16 mouse cellular contexts compared by ENCODE assay signal in the genomic region with DNA sequence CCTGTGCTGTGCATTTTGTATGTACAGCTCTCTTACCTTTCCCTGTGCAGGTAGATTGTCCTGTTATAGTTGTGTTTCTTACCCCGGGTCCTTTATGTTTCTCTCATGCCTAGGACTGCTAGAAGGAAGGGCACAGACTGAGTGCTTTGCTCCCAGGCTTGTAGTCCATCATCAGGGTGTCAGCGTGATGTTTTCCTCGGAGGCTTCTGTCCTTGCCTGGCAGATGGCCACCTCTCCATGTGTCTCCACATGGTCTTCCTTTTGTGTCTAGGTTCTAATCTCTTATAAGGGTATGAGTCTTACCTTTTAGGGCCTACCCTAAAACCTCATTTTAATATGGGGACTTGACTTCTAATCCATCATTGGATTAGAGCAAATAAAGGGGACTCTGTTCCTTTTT. TPM values are rescaled to one million over a fixed set of nuclear protein-coding genes. Genes with fewer than 3 reads are reported as not detected.
DNase-seq lines count a peak whose midpoint lies in the region; ATAC-seq and TF ChIP-seq lines count a peak whose summit lies in the region.
"Had no signal": no experiment of that assay in that cellular context is flagged by ENCODE, and none has a peak within 500 bp of the region (broad histone marks: within the 10 kb centered on the region; RNA-seq: fewer than 3 reads in every experiment).

No protein-coding gene starts in this region.

- no peaks in the 10 kb centered on the region for H3K36me3 ChIP-seq in liver, embryonic 14.5 days (replicated peaks; ENCODE audit: control insufficient read depth, insufficient read depth, low read depth)
- H3K36me3 ChIP-seq: embryonic facial prominence, embryonic 12.5 days; forebrain, embryonic 12.5 days; heart, embryonic 15.5 days had no signal

- peak overlapping the region; percentile 61; the same call in 1 of the 2 replicates for H3K27ac ChIP-seq in left cerebral cortex, adult 2 months
- H3K27ac ChIP-seq in liver, embryonic 14.5 days = peak overlapping the region; percentile 76
- H3K27ac ChIP-seq: embryonic facial prominence, embryonic 12.5 days; forebrain, embryonic 12.5 days; heart, embryonic 15.5 days; limb, embryonic 10.5 days; lung, embryonic 15.5 days had no signal

- no peak for TF ChIP-seq CTCF in left cerebral cortex, adult 2 months (IDR thresholded peaks at IDR 0.05)
- no peak for TF ChIP-seq CTCF in liver, embryonic 14.5 days (IDR thresholded peaks at IDR 0.05; ENCODE audit: low read depth)

- peaks cover 36 to 57% of the 10 kb centered on the region in 2 experiments for H3K4me1 ChIP-seq in liver, embryonic 14.5 days (replicated peaks; ENCODE audit: control insufficient read depth in 2 of 2, insufficient read depth in 2 of 2, low read length in 1 of 2)

- 65% methylated on average over 3 of the region's 3 CpGs for WGBS in liver, embryonic 14.5 days (ENCODE audit: insufficient replicate concordance)

- H3K4me2 ChIP-seq in liver, embryonic 14.5 days (ENCODE audit: low read depth) = peak overlapping the region; percentile 36; the same call in 1 of the 2 replicates
- H3K4me2 ChIP-seq: embryonic facial prominence, embryonic 12.5 days; forebrain, embryonic 12.5 days; heart, embryonic 15.5 days; lung, embryonic 15.5 days had no signal

- intact Hi-C loops in left cerebral cortex, adult 2 months (cut with DNase I) = no loop called here

- H3K9ac ChIP-seq in liver, embryonic 14.5 days (replicated peaks) = peak overlapping the region; percentile 49
- H3K9ac ChIP-seq: embryonic facial prominence, embryonic 12.5 days; forebrain, embryonic 12.5 days; heart, embryonic 15.5 days; lung, embryonic 15.5 days had no signal

- DNase-seq in heart, adult 11 months = peak; percentile 77
- DNase-seq in heart, adult 9 months (ENCODE audit: low spot score in 2 of 2) = no peak
- DNase-seq in left cerebral cortex, adult 2 months (ENCODE audit: extremely low spot score in 1 of 2, low spot score in 2 of 2) = no peak
- no peak for DNase-seq in left cerebral cortex, adult 8-10 months (ENCODE audit: low spot score in 2 of 2)
- DNase-seq in cerebellum, adult 9-10 months = peak; percentile 72
- DNase-seq in liver, embryonic 14.5 days (ENCODE audit: low read depth in 3 of 3, low spot score in 3 of 3) = no peak
- DNase-seq in MN1 (ENCODE audit: low spot score) = no peak
- no peak for DNase-seq in yolk sac, embryonic 10.5 days (ENCODE audit: low spot score)
- DNase-seq: adrenal gland, postnatal 25 days; gastrocnemius, postnatal 10 days; layer of hippocampus, adult 9-11 months had no signal

- no peak overlapping the region for H3K4me3 ChIP-seq in left cerebral cortex, adult 2 months
- no peak overlapping the region for H3K4me3 ChIP-seq in liver, embryonic 14.5 days (ENCODE audit: insufficient read depth in 1 of 2, low read depth in 2 of 2, low read length in 2 of 2)
- H3K4me3 ChIP-seq: embryonic facial prominence, embryonic 12.5 days; forebrain, embryonic 12.5 days; heart, embryonic 15.5 days; limb, embryonic 10.5 days; lung, embryonic 15.5 days had no signal

- ATAC-seq in liver, embryonic 14.5 days (ENCODE audit: insufficient read depth) = no peak

- H3K9me3 ChIP-seq in liver, embryonic 14.5 days (ENCODE audit: control insufficient read depth, low read length) = no peaks in the 10 kb centered on the region
- H3K9me3 ChIP-seq: embryonic facial prominence, embryonic 12.5 days; forebrain, embryonic 12.5 days; heart, embryonic 15.5 days; limb, embryonic 10.5 days; lung, embryonic 15.5 days had no signal

- H3K27me3 ChIP-seq in liver, embryonic 14.5 days (ENCODE audit: control insufficient read depth, insufficient read depth, low read length) = no peaks in the 10 kb centered on the region
- H3K27me3 ChIP-seq: embryonic facial prominence, embryonic 12.5 days; forebrain, embryonic 12.5 days; heart, embryonic 15.5 days; lung, embryonic 15.5 days had no signal

- TF ChIP-seq EP300 in liver, embryonic 14.5 days (IDR thresholded peaks at IDR 0.05; ENCODE audit: low read depth) = no peak

RNA-seq across cellular contexts. Expression of gene Znrf1, which starts 31.7 kb away (rescaled TPM):
- total RNA-seq in left cerebral cortex, adult 2 months (2021) = 100 to 1,000 TPM; 166 to 171 TPM
- 100 to 1,000 TPM; 120 to 139 (median 129) TPM for total RNA-seq in left cerebral cortex, adult 8-10 months (2022)
- polyA plus RNA-seq in liver, embryonic 14.5 days (2012; rRNA removed) = 12.6 and 12.7 TPM in 2 replicates
- polyA plus RNA-seq in liver, embryonic 14.5 days (2014; fragmentation: Nextera tagmentation; extraction: Ambion mirVana) = 4.4 and 5.4 TPM in 2 replicates

RNA-seq across cellular contexts. Expression of gene Wdr59, which starts 45.7 kb away (rescaled TPM):
- 10 to 100 TPM; 18.9 to 20.0 TPM for total RNA-seq in left cerebral cortex, adult 2 months (2021)
- 10 to 100 TPM; 19.5 to 21.7 (median 20.3) TPM for total RNA-seq in left cerebral cortex, adult 8-10 months (2022)
- 2.3 and 2.8 TPM in 2 replicates for polyA plus RNA-seq in liver, embryonic 14.5 days (2012; rRNA removed)
- 1.1 and 1.4 TPM in 2 replicates for polyA plus RNA-seq in liver, embryonic 14.5 days (2014; fragmentation: Nextera tagmentation; extraction: Ambion mirVana)

Comparison
In these comparisons a context has a peak if more than half of its experiments do, and no peak if none do; other contexts are left out.
1. DNase-seq: peak in heart, adult 11 months (single experiment) and cerebellum, adult 9-10 months (single experiment); none in heart, adult 9 months (0 of 2), left cerebral cortex, adult 2 months (0 of 2), left cerebral cortex, adult 8-10 months (0 of 2), liver, embryonic 14.5 days (0 of 3), MN1 (single experiment) and yolk sac, embryonic 10.5 days (single experiment).